Mouse (Mus musculus) heart, adult 2 months (tissue): Measurements from ENCODE around the gene Dgcr2.

Experiments
- CTCF ChIP-seq: fragments of 200-600 bp; IDR thresholded peaks from 2 replicates; pipeline ENCODE4 v1.8.1; 2022; ENCODE audit warnings: antibody characterized with exemption, mild to moderate bottlenecking, moderate library complexity
- POLR2A ChIP-seq: fragments of 200-500 bp; IDR thresholded peaks from 2 replicates; pipeline ENCODE4 v1.6.1; 2011; ENCODE audit warnings: mild to moderate bottlenecking, low read depth, low read length, control low read depth; ENCODE audit not compliant: insufficient read depth

DNA sequence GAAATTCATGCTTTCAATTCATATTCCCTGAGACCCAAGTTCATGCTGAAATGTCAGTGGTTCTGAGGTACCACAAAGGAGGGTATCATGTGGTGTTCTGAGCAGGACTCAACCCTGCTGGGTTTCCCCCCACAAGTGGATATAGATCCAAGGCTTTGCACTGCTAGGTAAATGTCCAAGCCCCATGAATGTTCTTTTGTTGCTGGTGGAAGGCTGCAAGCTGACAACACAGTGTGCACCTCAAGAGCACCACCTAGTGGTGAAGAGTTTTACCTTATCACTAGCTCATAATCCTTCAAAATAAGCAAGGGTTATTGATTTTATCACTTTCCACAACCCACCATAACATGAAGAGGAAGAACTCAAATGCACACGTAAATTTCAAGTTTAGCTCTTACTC lies 49.4 kb downstream of the Dgcr2 start:
- TF ChIP-seq POLR2A (no peak), CTCF (peak; percentile 88)
